Mouse (Mus musculus): ENCODE results near the gene Zbtb16. TPM values are rescaled to one million over a fixed set of nuclear protein-coding genes. Genes with fewer than 3 reads are reported as not detected.

The Zbtb16 gene
- total and polyA plus RNA-seq, 3 experiments, result 0.34 to 3.0 (median 0.90) TPM

GRCm38 (mm10) chr9:48787321-48787720 is 48.7 kb downstream of the Zbtb16 start (continued):
- TF ChIP-seq CHD1 (IDR thresholded peaks at IDR 0.05; ENCODE audit: low read depth, low read length) (no peak), RAD21 (IDR thresholded peaks at IDR 0.05; ENCODE audit: low read depth, low read length) (no peak), BHLHE40 (IDR thresholded peaks at IDR 0.05; ENCODE audit: low read depth, low read length) (no peak)

GRCm38 (mm10) chr9:48786814-48787213 is 49.2 kb downstream of the Zbtb16 start:
- H3K79me2 ChIP-seq (replicated peaks; ENCODE audit: control insufficient read depth, extremely low read depth, insufficient read depth, poor library complexity, severe bottlenecking), result no peaks in the 10 kb centered on the region
- no peaks in the 10 kb centered on the region for H3K27me3 ChIP-seq (replicated peaks)
- no peak overlapping the region for H3K9ac ChIP-seq (ENCODE audit: insufficient read depth, low read depth)
- H3K36me3 ChIP-seq (replicated peaks in 1 of 2; ENCODE audit: control insufficient read depth in 1 of 2, insufficient read depth in 1 of 2, low read length in 1 of 2), result peaks cover 0 to 3% of the 10 kb centered on the region in 2 experiments
- H3K27ac ChIP-seq (ENCODE audit: insufficient read depth, low read depth), result no peak overlapping the region
- peaks cover 17 to 29% of the 10 kb centered on the region in 2 experiments for H3K4me1 ChIP-seq (ENCODE audit: control insufficient read depth in 1 of 2, insufficient read depth in 2 of 2)
- DNase-seq (ENCODE audit: extremely low read depth), result no peak
- in situ Hi-C loops (cut with MboI; ENCODE audit: low pct_ligation_motif_present, low pct_unique_long_range_greater_than_20kb, low sequenced_read_pairs), result no loop called here
- H3K4me3 ChIP-seq (replicated peaks in 1 of 3; ENCODE audit: low read depth in 2 of 3, low read length in 2 of 3, poor library complexity in 1 of 3), result no peak overlapping the region
- no peak overlapping the region; the same call in 1 of the 2 replicates for H3K4me2 ChIP-seq (ENCODE audit: insufficient read depth, low read depth, poor library complexity, severe bottlenecking)
- no peaks in the 10 kb centered on the region for H3K9me3 ChIP-seq (replicated peaks; ENCODE audit: low read length)
- TF ChIP-seq JUN (IDR thresholded peaks at IDR 0.05; ENCODE audit: insufficient read depth, low read depth, low read length) (no peak), KAT2A (IDR thresholded peaks at IDR 0.05; ENCODE audit: insufficient replicate concordance, low read length) (no peak), PAX5 (IDR thresholded peaks at IDR 0.05; ENCODE audit: low read length) (no peak), MAX (IDR thresholded peaks at IDR 0.05; ENCODE audit: low read length) (no peak), IRF4 (IDR thresholded peaks at IDR 0.05; ENCODE audit: low read depth, low read length) (no peak), GABPA (IDR thresholded peaks at IDR 0.05; ENCODE audit: insufficient replicate concordance, low read depth, low read length) (no peak), USF1 (IDR thresholded peaks at IDR 0.05; ENCODE audit: low read depth, low read length) (no peak), HCFC1 (IDR thresholded peaks at IDR 0.05; ENCODE audit: low read depth, low read length) (no peak)
- dilution Hi-C loops (cut with MboI; ENCODE audit: extremely low pct_ligation_motif_present, extremely low pct_unique_long_range_greater_than_20kb, low sequenced_read_pairs), result no loop called here

- H3K4me1 ChIP-seq (ENCODE audit: control insufficient read depth in 1 of 2, insufficient read depth in 2 of 2), result peaks cover 17 to 29% of the 10 kb centered on the region in 2 experiments
Observed at GRCm38 (mm10) chr9:48784937-48785336, 51.1 kb downstream of the Zbtb16 start.

More at GRCm38 (mm10) chr9:48784937-48785336, 51.1 kb downstream of the Zbtb16 start:
- Histone ChIP-seq H3K27me3 (replicated peaks) (no peaks in the 10 kb centered on the region), H3K79me2 (replicated peaks; ENCODE audit: control insufficient read depth, extremely low read depth, insufficient read depth, poor library complexity, severe bottlenecking) (no peaks in the 10 kb centered on the region), H3K27ac (ENCODE audit: insufficient read depth, low read depth) (no peak overlapping the region), H3K9me3 (replicated peaks; ENCODE audit: low read length) (no peaks in the 10 kb centered on the region), H3K36me3 (replicated peaks in 1 of 2; ENCODE audit: control insufficient read depth in 1 of 2, insufficient read depth in 1 of 2, low read length in 1 of 2) (peaks cover 0 to 3% of the 10 kb centered on the region in 2 experiments), H3K9ac (ENCODE audit: insufficient read depth, low read depth) (no peak overlapping the region), H3K4me2 (ENCODE audit: insufficient read depth, low read depth, poor library complexity, severe bottlenecking) (no peak overlapping the region), H3K4me3 (replicated peaks in 1 of 3; ENCODE audit: low read depth in 2 of 3, low read length in 2 of 3, poor library complexity in 1 of 3) (no peak overlapping the region)
- no peak for DNase-seq (ENCODE audit: extremely low read depth)
- dilution Hi-C loops (cut with MboI; ENCODE audit: extremely low pct_ligation_motif_present, extremely low pct_unique_long_range_greater_than_20kb, low sequenced_read_pairs) (no loop called here), in situ Hi-C loops (cut with MboI; ENCODE audit: low pct_ligation_motif_present, low pct_unique_long_range_greater_than_20kb, low sequenced_read_pairs) (no loop called here)
- TF ChIP-seq CTCF (conservative IDR thresholded peaks at IDR 0.05 in 1 of 2, IDR thresholded peaks at IDR 0.05 in 1 of 2; ENCODE audit: low read depth in 2 of 2, low read length in 2 of 2) (no peak), USF2 (conservative IDR thresholded peaks at IDR 0.05; ENCODE audit: low read depth, low read length) (no peak)
